Comparison of ENCODE assay signal across 12 mouse cellular contexts in the genomic region with DNA sequence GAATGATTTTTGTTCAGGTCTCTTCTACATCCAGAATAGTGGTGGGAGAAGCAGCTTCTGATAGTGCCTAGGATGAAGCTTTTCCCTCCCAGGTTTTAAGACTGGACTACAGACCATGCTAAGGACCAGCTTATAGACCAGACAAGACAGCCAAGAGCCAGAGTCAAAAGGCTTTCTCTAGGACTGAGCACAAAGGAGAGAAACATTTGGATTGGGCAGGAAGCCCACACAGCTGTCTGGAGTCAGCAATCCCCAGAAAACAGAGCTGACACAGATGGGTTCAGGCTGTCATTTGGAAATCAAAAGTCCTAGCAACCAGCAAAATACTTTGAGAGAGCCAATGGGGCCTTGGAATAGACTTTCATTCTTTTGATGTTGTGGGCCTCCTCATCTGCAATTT.
DNase-seq lines count a peak whose midpoint lies in the region; ATAC-seq and TF ChIP-seq lines count a peak whose summit lies in the region.
"Had no signal": no experiment of that assay in that cellular context is flagged by ENCODE, and none has a peak within 500 bp of the region (broad histone marks: within the 10 kb centered on the region; RNA-seq: fewer than 3 reads in every experiment).

No protein-coding gene starts in this region.

- DNase-seq in gastrocnemius, adult 2 months, result peak; percentile 39
- DNase-seq in gastrocnemius, adult 8-10 months (ENCODE audit: low spot score in 2 of 2), result no peak
- peak; percentile 64 for DNase-seq in adipocyte (ENCODE audit: low spot score)
- DNase-seq in heart, postnatal 14 days, result peak; percentile 54 to 67
- DNase-seq in adrenal gland, adult (ENCODE audit: inconsistent age in 2 of 2, low spot score in 1 of 2), result no peak
- no peak for DNase-seq in spleen, adult 12 weeks (ENCODE audit: low spot score)
- DNase-seq in embryo, embryonic 9.5 days (ENCODE audit: extremely low spot score), result no peak
- DNase-seq: cerebellum, postnatal 14 days; right cerebral cortex, postnatal 4 days had no signal

- H3K4me3 ChIP-seq in gastrocnemius, adult 2 months, result no peak overlapping the region
- H3K4me3 ChIP-seq in lung, embryonic 15.5 days, result no peak overlapping the region

- H3K4me2 ChIP-seq in lung, embryonic 15.5 days, result no peak overlapping the region

- no peaks in the 10 kb centered on the region for H3K27me3 ChIP-seq in lung, embryonic 15.5 days

- peaks cover 27% of the 10 kb centered on the region for H3K36me3 ChIP-seq in lung, embryonic 15.5 days

- peak; percentile 96 for ATAC-seq in lung, embryonic 15.5 days (ENCODE audit: borderline replicate concordance, extremely low read depth, low FRiP score, low TSS enrichment)
- ATAC-seq: forebrain, embryonic 14.5 days had no signal

- no peak for TF ChIP-seq CTCF in gastrocnemius, adult 2 months (IDR thresholded peaks at IDR 0.05)

- H3K27ac ChIP-seq in gastrocnemius, adult 2 months, result no peak overlapping the region
- peak overlapping the region; percentile 82 for H3K27ac ChIP-seq in lung, embryonic 15.5 days
- H3K27ac ChIP-seq: liver, embryonic 14.5 days had no signal

- no peak overlapping the region for H3K9ac ChIP-seq in lung, embryonic 15.5 days
- H3K9ac ChIP-seq: liver, embryonic 14.5 days had no signal

- no peaks in the 10 kb centered on the region for H3K9me3 ChIP-seq in lung, embryonic 15.5 days

- peaks cover 22% of the 10 kb centered on the region for H3K4me1 ChIP-seq in lung, embryonic 15.5 days

- intact Hi-C loops in gastrocnemius, adult 2 months (cut with DNase I), result no loop called here
- intact Hi-C loops in heart, postnatal 14 days (cut with DNase I), result no loop called here

Comparison
In these comparisons a context has a peak if more than half of its experiments do, and no peak if none do; other contexts are left out.
1. DNase-seq: peak in gastrocnemius, adult 2 months (single experiment), adipocyte (single experiment) and heart, postnatal 14 days (2 of 2); none in gastrocnemius, adult 8-10 months (0 of 2), adrenal gland, adult (0 of 2), spleen, adult 12 weeks (single experiment) and embryo, embryonic 9.5 days (single experiment).